Mouse (Mus musculus) midbrain, postnatal 0 days (tissue): ENCODE data around the gene Rufy4. TPM values are rescaled to one million over a fixed set of nuclear protein-coding genes. Genes with fewer than 3 reads are reported as not detected.

Source experiments
- ATAC-seq: fragments of 200-750 bp; cut with Nextera tagmentation; 2 replicates; pipeline ENCODE4 v1.8.0; 2017; ENCODE audit warnings: moderate number of reproducible peaks, mild to moderate bottlenecking, moderate TSS enrichment, moderate library complexity; ENCODE audit not compliant: low FRiP score
- DNase-seq: peaks from one replicate; pipeline ENCODE4 v3.0.0-alpha.2; 2015; ENCODE audit warnings: low spot score
- H3K27ac ChIP-seq: fragments of 300-500 bp; sonication (generic); 2 replicates; pipeline ENCODE4 v1.5.1; 2014; ENCODE audit warnings: low read depth, mild to moderate bottlenecking, low read length, mixed read lengths
- H3K27me3 ChIP-seq: fragments of 300-500 bp; sonication (generic); 2 replicates; pipeline ENCODE4 v1.6.1; 2014; ENCODE audit warnings: low read length, control low read depth, mixed read lengths; ENCODE audit not compliant: insufficient read depth
- H3K36me3 ChIP-seq: fragments of 300-500 bp; sonication (generic); 2 replicates; pipeline ENCODE4 v1.6.1; 2014; ENCODE audit warnings: low read length, control low read depth, mixed read lengths; ENCODE audit not compliant: insufficient read depth
- H3K4me1 ChIP-seq: fragments of 300-500 bp; sonication (generic); 2 replicates; pipeline ENCODE4 v1.6.1; 2014; ENCODE audit warnings: mild to moderate bottlenecking, control low read depth, antibody characterized with exemption, low read length, mixed read lengths; ENCODE audit not compliant: insufficient read depth
- H3K4me2 ChIP-seq: fragments of 300-500 bp; sonication (generic); 2 replicates; pipeline ENCODE4 v1.6.1; 2014; ENCODE audit warnings: low read depth, mild to moderate bottlenecking, low read length, mixed read lengths; ENCODE audit not compliant: poor library complexity, severe bottlenecking
- H3K4me3 ChIP-seq: fragments of 300-500 bp; sonication (generic); 2 replicates; pipeline ENCODE4 v1.5.1; 2014; ENCODE audit warnings: low read depth, mild to moderate bottlenecking, low read length, moderate library complexity
- H3K9ac ChIP-seq: fragments of 300-500 bp; sonication (generic); replicated peaks from 2 replicates; pipeline ENCODE4 v1.6.1; 2014; ENCODE audit warnings: mild to moderate bottlenecking, low read length, moderate library complexity, mixed read lengths; ENCODE audit not compliant: poor library complexity, severe bottlenecking
- H3K9me3 ChIP-seq: fragments of 300-500 bp; sonication (generic); 2 replicates; pipeline ENCODE4 v1.6.1; 2016; ENCODE audit warnings: low read length, control low read depth
- CTCF ChIP-seq: IDR thresholded peaks from 2 replicates; pipeline ENCODE4 v1.5.1; 2016; ENCODE audit warnings: antibody characterized with exemption, mild to moderate bottlenecking
- WGBS: fragments of 180-500 bp; shearing (Covaris S2); extraction: QIAGEN DNeasy Blood & Tissue Kit; methylation state at CpG from one replicate; pipeline ENCODE4 v1.1.7; 2014; 5-methylcytosine and 5-hydroxymethylcytosine counted together
- polyA plus RNA-seq: library from polyadenylated mRNA; unstranded; fragments of >200 nt; fragmentation: Nextera tagmentation; extraction: Ambion mirVana; gene quantifications from 2 replicates; pipeline ENCODE4 v1.2.1, GENCODE M21; 2015
- total RNA-seq: library from RNA; depleted of rRNA; stranded (reverse); fragments of >200 nt; gene quantifications from 2 replicates; pipeline ENCODE4 v1.2.3, GENCODE M21; 2014

Gene Rufy4
- total and polyA plus RNA-seq, 2 experiments from 2014 or later = 0.09 TPM; not detected in 1

GRCm38 (mm10) chr1:74107931-74108618 is 17.3 kb upstream of the Rufy4 start:
- Histone ChIP-seq H3K4me1 (no peaks in the 10 kb centered on the region; the same call in 1 of the 2 replicates), H3K27me3 (no peaks in the 10 kb centered on the region), H3K9ac (no peak overlapping the region), H3K9me3 (no peaks in the 10 kb centered on the region), H3K4me3 (no peak overlapping the region), H3K27ac (no peak overlapping the region), H3K36me3 (no peaks in the 10 kb centered on the region), H3K4me2 (no peak overlapping the region)
- TF ChIP-seq CTCF = no peak
- 80% methylated on average over 4 of the region's 5 CpGs for WGBS
- ATAC-seq (no peak), DNase-seq (no peak)

- Histone ChIP-seq H3K27me3 (no peaks in the 10 kb centered on the region), H3K36me3 (no peaks in the 10 kb centered on the region), H3K27ac (no peak overlapping the region), H3K4me3 (no peak overlapping the region), H3K4me2 (no peak overlapping the region), H3K9ac (no peak overlapping the region), H3K9me3 (no peaks in the 10 kb centered on the region), H3K4me1 (no peaks in the 10 kb centered on the region; the same call in 1 of the 2 replicates)
- DNase-seq (no peak), ATAC-seq (no peak)
- 78% methylated on average over 2 of the region's 2 CpGs for WGBS
- no peak for TF ChIP-seq CTCF
Measured at GRCm38 (mm10) chr1:74109670-74110069, 15.7 kb upstream of the Rufy4 start.

GRCm38 (mm10) chr1:74110932-74111695 is 14.2 kb upstream of the Rufy4 start:
- Histone ChIP-seq H3K27me3 (no peaks in the 10 kb centered on the region), H3K4me3 (no peak overlapping the region), H3K36me3 (no peaks in the 10 kb centered on the region), H3K4me2 (no peak overlapping the region), H3K4me1 (no peaks in the 10 kb centered on the region; the same call in 1 of the 2 replicates), H3K27ac (0 out of 2 replicates have a peak overlapping the region, but pooled peaks have one; percentile 26), H3K9me3 (no peaks in the 10 kb centered on the region), H3K9ac (no peak overlapping the region)
- 11% methylated on average over 8 of the region's 8 CpGs for WGBS
- DNase-seq (peak; percentile 80), ATAC-seq (peak; percentile 68)
- no peak for TF ChIP-seq CTCF

- no peaks in the 10 kb centered on the region for H3K27me3 ChIP-seq
- DNase-seq = no peak
- no peak overlapping the region for H3K27ac ChIP-seq
- no peaks in the 10 kb centered on the region for H3K9me3 ChIP-seq
- H3K4me1 ChIP-seq = no peaks in the 10 kb centered on the region; the same call in 1 of the 2 replicates
- ATAC-seq = no peak; the same call in 1 of the 2 replicates
- no peak overlapping the region for H3K9ac ChIP-seq
- no peak for TF ChIP-seq CTCF
- no peaks in the 10 kb centered on the region for H3K36me3 ChIP-seq
- H3K4me2 ChIP-seq = no peak overlapping the region
- 15% methylated on average over 6 of the region's 6 CpGs for WGBS
- H3K4me3 ChIP-seq = no peak overlapping the region
Measured at GRCm38 (mm10) chr1:74111696-74112030, 13.7 kb upstream of the Rufy4 start.

- H3K27me3 ChIP-seq = no peaks in the 10 kb centered on the region
- no peaks in the 10 kb centered on the region; the same call in 1 of the 2 replicates for H3K4me1 ChIP-seq
- H3K36me3 ChIP-seq = no peaks in the 10 kb centered on the region
- ATAC-seq = no peak
- H3K27ac ChIP-seq = no peak overlapping the region
- H3K4me3 ChIP-seq = no peak overlapping the region
- no peak for DNase-seq
- no peaks in the 10 kb centered on the region for H3K9me3 ChIP-seq
- no peak overlapping the region for H3K9ac ChIP-seq
- no peak overlapping the region for H3K4me2 ChIP-seq
- TF ChIP-seq CTCF = no peak
- 73% methylated on average over 3 of the region's 3 CpGs for WGBS
Measured at GRCm38 (mm10) chr1:74113071-74113470, 12.3 kb upstream of the Rufy4 start.

- Histone ChIP-seq H3K4me1 (no peaks in the 10 kb centered on the region), H3K9ac (no peak overlapping the region), H3K4me2 (no peak overlapping the region), H3K36me3 (no peaks in the 10 kb centered on the region), H3K4me3 (no peak overlapping the region), H3K9me3 (no peaks in the 10 kb centered on the region), H3K27ac (no peak overlapping the region), H3K27me3 (no peaks in the 10 kb centered on the region; the same call in 1 of the 2 replicates)
- WGBS = 89% methylated on average over 6 of the region's 6 CpGs
- no peak for ATAC-seq
- no peak for DNase-seq
- no peak for TF ChIP-seq CTCF
Measured at GRCm38 (mm10) chr1:74117876-74118275, 7.5 kb upstream of the Rufy4 start.
